Mouse (Mus musculus): ENCODE measurements around the gene Anapc15-ps. TPM values are rescaled to one million over a fixed set of nuclear protein-coding genes. Genes with fewer than 3 reads are reported as not detected.
A peak's percentile ranks its signal among the peaks of the same experiment; 100 is the strongest.

Anapc15-ps gene
- total and polyA plus RNA-seq, 2 experiments from 2014 or later: not detected

DNA sequence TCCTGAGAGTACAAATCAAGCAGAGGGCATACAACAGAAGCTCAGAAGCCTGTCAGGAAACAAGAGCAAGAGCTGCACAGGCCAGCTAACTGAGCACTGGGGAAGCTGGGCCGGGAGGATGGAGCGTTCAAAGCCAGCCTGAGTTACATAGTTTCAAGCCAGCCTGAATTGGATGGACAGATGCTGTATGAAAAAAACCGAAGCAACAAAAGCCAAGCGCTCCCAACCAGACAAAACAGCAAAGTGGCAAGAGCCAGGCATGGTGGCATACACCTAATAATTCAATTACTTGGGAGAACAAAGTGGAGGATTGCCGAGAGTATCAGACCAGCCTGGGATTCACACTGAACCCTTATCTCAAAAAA is 3.7 kb upstream of the Anapc15-ps start:
- 42% methylated on average over 5 of the region's 5 CpGs for WGBS
- no peak overlapping the region for H3K4me3 ChIP-seq (ENCODE audit: low read depth, low read length)
- no peak for ATAC-seq (ENCODE audit: insufficient read depth, low read depth)

DNA sequence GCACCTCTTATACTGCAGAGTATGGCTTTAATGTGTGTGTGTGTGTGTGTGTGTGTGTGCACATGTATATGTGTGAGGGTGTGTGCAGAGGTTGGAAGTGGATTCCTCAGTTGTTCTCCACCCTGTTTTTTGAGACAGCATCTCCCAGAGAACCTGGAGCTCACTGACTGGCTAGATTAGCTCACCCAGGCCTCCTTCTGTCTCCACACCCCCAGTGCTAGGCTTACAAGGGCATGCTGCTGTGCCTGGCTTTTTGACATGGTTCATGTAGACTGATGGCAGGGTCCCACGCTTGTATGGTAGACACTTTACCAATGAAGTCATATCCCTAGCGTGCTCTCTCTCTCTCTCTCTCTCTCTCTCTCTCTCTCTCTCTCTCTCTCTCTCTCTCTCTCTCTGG is 3.1 kb upstream of the Anapc15-ps start:
- Histone ChIP-seq H3K4me3 (ENCODE audit: low read depth, low read length) (no peak overlapping the region), H3K27me3 (ENCODE audit: control insufficient read depth, insufficient read depth, low read length) (no peaks in the 10 kb centered on the region), H3K9ac (replicated peaks; ENCODE audit: low read depth, low read length) (no peak overlapping the region), H3K36me3 (replicated peaks; ENCODE audit: control insufficient read depth, insufficient read depth, low read length) (no peaks in the 10 kb centered on the region), H3K9me3 (replicated peaks; ENCODE audit: control insufficient read depth, low read length) (no peaks in the 10 kb centered on the region; the same call in 1 of the 2 replicates), H3K4me2 (ENCODE audit: low read depth, low read length) (no peak overlapping the region), H3K4me1 (ENCODE audit: control insufficient read depth, insufficient read depth) (peaks cover 12% of the 10 kb centered on the region; the same call in 1 of the 2 replicates), H3K27ac (ENCODE audit: low read depth) (no peak overlapping the region)
- 76% methylated on average over 2 of the region's 2 CpGs for WGBS
- DNase-seq (ENCODE audit: low spot score): no peak
- no peak for TF ChIP-seq CTCF (IDR thresholded peaks at IDR 0.05; ENCODE audit: low read depth)
- TF ChIP-seq EP300 (IDR thresholded peaks at IDR 0.05; ENCODE audit: low read depth): no peak
- ATAC-seq (ENCODE audit: insufficient read depth, low read depth): no peak

More for the DNA sequence above, 3.7 kb upstream of the Anapc15-ps start:
- TF ChIP-seq EP300 (IDR thresholded peaks at IDR 0.05; ENCODE audit: low read depth) (no peak), CTCF (IDR thresholded peaks at IDR 0.05; ENCODE audit: low read depth) (no peak)
- Histone ChIP-seq H3K27me3 (ENCODE audit: control insufficient read depth, insufficient read depth, low read length) (no peaks in the 10 kb centered on the region), H3K36me3 (replicated peaks; ENCODE audit: control insufficient read depth, insufficient read depth, low read length) (no peaks in the 10 kb centered on the region), H3K9me3 (replicated peaks; ENCODE audit: control insufficient read depth, low read length) (no peaks in the 10 kb centered on the region; the same call in 1 of the 2 replicates), H3K9ac (replicated peaks; ENCODE audit: low read depth, low read length) (no peak overlapping the region), H3K4me1 (ENCODE audit: control insufficient read depth, insufficient read depth) (peaks cover 12% of the 10 kb centered on the region; the same call in 1 of the 2 replicates), H3K27ac (ENCODE audit: low read depth) (no peak overlapping the region), H3K4me2 (ENCODE audit: low read depth, low read length) (peak overlapping the region; percentile 51)
- DNase-seq (ENCODE audit: low spot score): no peak

DNA sequence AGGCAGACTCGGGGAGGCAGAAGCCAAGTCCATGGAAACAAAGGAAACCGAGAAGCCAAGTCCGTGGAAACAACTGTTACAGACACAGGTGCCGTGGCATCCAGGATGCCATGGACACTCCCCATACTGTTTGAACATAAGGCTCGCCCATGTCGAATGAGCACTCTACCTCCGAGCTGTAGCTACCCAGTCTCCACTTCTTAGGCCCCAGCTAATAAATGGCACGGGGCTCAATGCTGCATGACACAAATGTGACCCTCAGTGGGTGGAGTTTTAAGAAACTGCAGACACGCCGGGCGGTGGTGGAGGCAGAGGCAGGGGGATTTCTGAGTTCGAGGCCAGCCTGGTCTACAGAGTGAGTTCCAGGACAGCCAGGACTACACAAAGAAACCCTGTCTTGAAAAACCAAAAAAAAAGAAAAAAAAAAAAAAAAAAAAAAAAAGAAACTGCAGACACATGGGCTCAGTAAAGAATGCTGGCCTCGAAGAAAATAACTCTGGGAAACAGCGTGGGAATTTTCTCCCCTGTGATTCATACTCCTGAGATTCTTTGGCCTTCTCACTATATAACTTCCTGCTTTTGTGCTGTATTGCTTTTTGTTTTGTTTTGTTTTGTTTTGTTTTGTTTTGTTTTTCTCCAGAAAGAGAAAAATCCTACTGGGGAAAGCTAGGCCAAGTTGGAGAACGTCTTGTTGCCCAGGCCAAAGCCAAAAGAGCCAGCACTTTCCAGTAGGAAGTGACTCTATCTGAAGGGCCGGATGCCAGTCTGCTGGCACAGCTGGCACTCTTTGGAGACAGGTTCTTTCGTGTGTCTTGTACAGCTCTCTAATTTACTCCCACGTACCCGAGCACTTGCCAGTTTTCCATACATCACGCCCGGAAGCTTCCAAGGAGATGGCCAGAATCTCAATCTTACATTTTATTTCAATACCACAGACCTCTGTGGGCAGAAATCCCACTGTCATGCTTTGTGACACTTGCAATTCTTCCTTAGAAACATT is 2.2 kb downstream of the Anapc15-ps start:
- H3K27me3 ChIP-seq (ENCODE audit: control insufficient read depth, insufficient read depth, low read length): no peaks in the 10 kb centered on the region
- H3K27ac ChIP-seq (ENCODE audit: low read depth): no peak overlapping the region
- H3K36me3 ChIP-seq (replicated peaks; ENCODE audit: control insufficient read depth, insufficient read depth, low read length): no peaks in the 10 kb centered on the region
- H3K4me2 ChIP-seq (ENCODE audit: low read depth, low read length): no peak overlapping the region
- DNase-seq (ENCODE audit: low spot score) (no peak), ATAC-seq (ENCODE audit: insufficient read depth, low read depth) (no peak)
- H3K4me3 ChIP-seq (ENCODE audit: low read depth, low read length): no peak overlapping the region
- no peaks in the 10 kb centered on the region; the same call in 1 of the 2 replicates for H3K9me3 ChIP-seq (replicated peaks; ENCODE audit: control insufficient read depth, low read length)
- 71% methylated on average over 21 of the region's 21 CpGs for WGBS
- TF ChIP-seq CTCF (IDR thresholded peaks at IDR 0.05; ENCODE audit: low read depth) (no peak), EP300 (IDR thresholded peaks at IDR 0.05; ENCODE audit: low read depth) (no peak)
- no peak overlapping the region for H3K9ac ChIP-seq (replicated peaks; ENCODE audit: low read depth, low read length)
- no peaks in the 10 kb centered on the region for H3K4me1 ChIP-seq (ENCODE audit: control insufficient read depth, insufficient read depth)

DNA sequence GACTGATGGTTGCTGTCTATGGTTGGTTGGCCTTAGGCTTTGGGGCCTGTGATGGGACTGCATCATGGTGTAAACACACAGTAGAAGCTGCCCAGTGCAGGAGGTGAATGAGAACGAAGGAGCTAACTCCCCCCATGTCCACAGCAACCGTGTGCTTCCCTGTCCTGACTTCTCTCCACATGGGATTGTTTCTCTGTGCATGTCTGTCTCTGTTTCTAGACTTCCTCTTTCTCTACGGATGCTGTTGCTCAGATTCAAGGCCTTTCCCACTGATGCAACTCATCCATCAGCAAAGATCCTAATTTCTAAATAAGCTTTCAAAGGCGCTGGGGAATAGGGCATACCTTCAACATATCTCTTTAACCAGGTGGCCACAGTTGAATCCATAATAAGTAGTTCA is 3.4 kb downstream of the Anapc15-ps start:
- H3K9ac ChIP-seq (replicated peaks; ENCODE audit: low read depth, low read length): no peak overlapping the region
- H3K36me3 ChIP-seq (replicated peaks; ENCODE audit: control insufficient read depth, insufficient read depth, low read length): no peaks in the 10 kb centered on the region
- no peak overlapping the region for H3K27ac ChIP-seq (ENCODE audit: low read depth)
- 83% methylated on average over 4 of the region's 4 CpGs for WGBS
- no peak for DNase-seq (ENCODE audit: low spot score)
- no peaks in the 10 kb centered on the region; the same call in 1 of the 2 replicates for H3K9me3 ChIP-seq (replicated peaks; ENCODE audit: control insufficient read depth, low read length)
- no peak for ATAC-seq (ENCODE audit: insufficient read depth, low read depth)
- TF ChIP-seq EP300 (IDR thresholded peaks at IDR 0.05; ENCODE audit: low read depth) (no peak), CTCF (IDR thresholded peaks at IDR 0.05; ENCODE audit: low read depth) (no peak)
- no peak overlapping the region for H3K4me2 ChIP-seq (ENCODE audit: low read depth, low read length)
- H3K4me3 ChIP-seq (ENCODE audit: low read depth, low read length): no peak overlapping the region
- no peaks in the 10 kb centered on the region for H3K27me3 ChIP-seq (ENCODE audit: control insufficient read depth, insufficient read depth, low read length)
- H3K4me1 ChIP-seq (ENCODE audit: control insufficient read depth, insufficient read depth): no peaks in the 10 kb centered on the region

DNA sequence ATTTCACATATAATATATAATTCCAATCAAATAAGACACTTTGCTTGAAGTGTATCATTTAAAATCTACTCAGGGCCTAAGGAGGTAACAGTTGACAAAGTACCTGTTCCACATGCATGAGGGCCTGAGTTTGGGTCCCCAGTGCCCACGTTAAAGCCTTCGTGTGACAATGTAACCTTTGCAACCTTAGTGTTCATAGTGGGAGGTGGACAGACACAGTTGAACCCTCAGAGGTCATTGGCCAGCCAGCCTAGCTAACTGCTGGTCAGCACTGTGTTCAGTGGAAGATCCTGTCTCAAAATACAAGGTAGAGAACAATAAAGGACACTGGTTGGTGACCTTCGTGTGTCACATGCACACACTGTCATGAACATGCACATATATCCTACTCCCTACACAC is 4.2 kb downstream of the Anapc15-ps start:
- 90% methylated on average over 3 of the region's 3 CpGs for WGBS
- Histone ChIP-seq H3K4me1 (ENCODE audit: control insufficient read depth, insufficient read depth) (no peaks in the 10 kb centered on the region), H3K9me3 (replicated peaks; ENCODE audit: control insufficient read depth, low read length) (no peaks in the 10 kb centered on the region; the same call in 1 of the 2 replicates), H3K4me3 (ENCODE audit: low read depth, low read length) (no peak overlapping the region), H3K36me3 (replicated peaks; ENCODE audit: control insufficient read depth, insufficient read depth, low read length) (no peaks in the 10 kb centered on the region), H3K27me3 (ENCODE audit: control insufficient read depth, insufficient read depth, low read length) (no peaks in the 10 kb centered on the region), H3K4me2 (ENCODE audit: low read depth, low read length) (no peak overlapping the region), H3K9ac (replicated peaks; ENCODE audit: low read depth, low read length) (no peak overlapping the region), H3K27ac (ENCODE audit: low read depth) (no peak overlapping the region)
- ATAC-seq (ENCODE audit: insufficient read depth, low read depth) (no peak), DNase-seq (ENCODE audit: low spot score) (no peak)
- TF ChIP-seq CTCF (IDR thresholded peaks at IDR 0.05; ENCODE audit: low read depth) (no peak), EP300 (IDR thresholded peaks at IDR 0.05; ENCODE audit: low read depth) (no peak)

Measured in heart, postnatal 0 days (tissue).